ENCODE assay signal across 23 mouse cellular contexts in genomic region chr17:25765886-25766285, GRCm38 (mm10). TPM values are rescaled to one million over a fixed set of nuclear protein-coding genes. Genes with fewer than 3 reads are reported as not detected.
DNase-seq lines count a peak whose midpoint lies in the region; ATAC-seq and TF ChIP-seq lines count a peak whose summit lies in the region.
"Had no signal": no experiment of that assay in that cellular context is flagged by ENCODE, and none has a peak within 500 bp of the region (broad histone marks: within the 10 kb centered on the region; RNA-seq: fewer than 3 reads in every experiment).

No protein-coding gene starts in this region.

- intact Hi-C loops in heart, postnatal 14 days (cut with DNase I), result no loop called here

- H3K9ac ChIP-seq in hindbrain, postnatal 0 days (replicated peaks; ENCODE audit: low read length), result no peak overlapping the region
- H3K9ac ChIP-seq: embryonic facial prominence, embryonic 13.5 days; heart, embryonic 12.5 days; limb, embryonic 13.5 days; liver, embryonic 15.5 days had no signal

- H3K4me1 ChIP-seq in hindbrain, embryonic 10.5 days (replicated peaks), result peaks cover 16% of the 10 kb centered on the region
- no peaks in the 10 kb centered on the region for H3K4me1 ChIP-seq in hindbrain, postnatal 0 days (ENCODE audit: insufficient read depth, low read length)
- H3K4me1 ChIP-seq in embryonic facial prominence, embryonic 10.5 days, result peaks cover 8% of the 10 kb centered on the region; the same call in 1 of the 2 replicates
- peaks cover 15% of the 10 kb centered on the region for H3K4me1 ChIP-seq in limb, embryonic 10.5 days
- H3K4me1 ChIP-seq: embryonic facial prominence, embryonic 13.5 days; heart, embryonic 12.5 days; limb, embryonic 13.5 days; liver, embryonic 15.5 days had no signal

- H3K4me2 ChIP-seq in hindbrain, postnatal 0 days (ENCODE audit: low read depth, low read length), result no peak overlapping the region
- H3K4me2 ChIP-seq: embryonic facial prominence, embryonic 13.5 days; heart, embryonic 12.5 days; limb, embryonic 13.5 days; liver, embryonic 15.5 days had no signal

- ATAC-seq in hindbrain, postnatal 0 days, result no peak
- ATAC-seq: intestine, embryonic 16.5 days had no signal

- TF ChIP-seq CTCF in hindbrain, postnatal 0 days (IDR thresholded peaks at IDR 0.05; ENCODE audit: low read depth), result no peak

- no peaks in the 10 kb centered on the region for H3K36me3 ChIP-seq in hindbrain, embryonic 10.5 days
- H3K36me3 ChIP-seq in hindbrain, postnatal 0 days (ENCODE audit: insufficient read depth, low read length), result no peaks in the 10 kb centered on the region
- no peaks in the 10 kb centered on the region for H3K36me3 ChIP-seq in embryonic facial prominence, embryonic 10.5 days (replicated peaks)
- H3K36me3 ChIP-seq in limb, embryonic 10.5 days, result no peaks in the 10 kb centered on the region
- H3K36me3 ChIP-seq: embryonic facial prominence, embryonic 13.5 days; heart, embryonic 12.5 days; limb, embryonic 13.5 days; liver, embryonic 15.5 days had no signal

- 63% methylated on average over 5 of the region's 5 CpGs for WGBS in hindbrain, embryonic 10.5 days
- 38% methylated on average over 5 of the region's 5 CpGs for whole genome bisulfite sequencing in hindbrain, postnatal 0 days
- WGBS in embryonic facial prominence, embryonic 10.5 days, result 47% methylated on average over 5 of the region's 5 CpGs
- 47% methylated on average over 5 of the region's 5 CpGs for WGBS in limb, embryonic 10.5 days

- no peak overlapping the region for H3K27ac ChIP-seq in hindbrain, embryonic 10.5 days
- H3K27ac ChIP-seq in hindbrain, postnatal 0 days, result no peak overlapping the region
- no peak overlapping the region for H3K27ac ChIP-seq in embryonic facial prominence, embryonic 10.5 days (replicated peaks)
- no peak overlapping the region for H3K27ac ChIP-seq in limb, embryonic 10.5 days
- H3K27ac ChIP-seq: embryonic facial prominence, embryonic 13.5 days; layer of hippocampus, adult 2 months; limb, embryonic 13.5 days; liver, embryonic 15.5 days; stomach, postnatal 0 days had no signal

- H3K4me3 ChIP-seq in hindbrain, embryonic 10.5 days, result no peak overlapping the region
- no peak overlapping the region for H3K4me3 ChIP-seq in hindbrain, postnatal 0 days (ENCODE audit: low read length)
- no peak overlapping the region for H3K4me3 ChIP-seq in embryonic facial prominence, embryonic 10.5 days
- H3K4me3 ChIP-seq in limb, embryonic 10.5 days, result no peak overlapping the region
- H3K4me3 ChIP-seq: embryonic facial prominence, embryonic 13.5 days; heart, embryonic 12.5 days; layer of hippocampus, adult 2 months; limb, embryonic 13.5 days; liver, embryonic 15.5 days had no signal

- no peaks in the 10 kb centered on the region for H3K9me3 ChIP-seq in hindbrain, embryonic 10.5 days
- no peaks in the 10 kb centered on the region for H3K9me3 ChIP-seq in hindbrain, postnatal 0 days (ENCODE audit: low read length)
- no peaks in the 10 kb centered on the region for H3K9me3 ChIP-seq in embryonic facial prominence, embryonic 10.5 days
- no peaks in the 10 kb centered on the region for H3K9me3 ChIP-seq in limb, embryonic 10.5 days (replicated peaks)
- H3K9me3 ChIP-seq: embryonic facial prominence, embryonic 13.5 days; heart, embryonic 12.5 days; limb, embryonic 13.5 days; liver, embryonic 15.5 days had no signal

- H3K27me3 ChIP-seq in hindbrain, embryonic 10.5 days (ENCODE audit: insufficient read depth, poor library complexity, severe bottlenecking), result peaks cover 38% of the 10 kb centered on the region
- no peaks in the 10 kb centered on the region for H3K27me3 ChIP-seq in hindbrain, postnatal 0 days (ENCODE audit: insufficient read depth, low read length)
- peaks cover 24% of the 10 kb centered on the region for H3K27me3 ChIP-seq in embryonic facial prominence, embryonic 10.5 days (replicated peaks; ENCODE audit: low read depth, poor library complexity, severe bottlenecking)
- peaks cover 6% of the 10 kb centered on the region for H3K27me3 ChIP-seq in limb, embryonic 10.5 days (ENCODE audit: low read depth, poor library complexity, severe bottlenecking)

- DNase-seq in hindbrain, embryonic 10.5 days (ENCODE audit: low spot score), result peak; percentile 60
- no peak for DNase-seq in hindbrain, postnatal 0 days (ENCODE audit: low spot score)
- peak; percentile 13 for DNase-seq in A20 (ENCODE audit: low read depth, low spot score)
- DNase-seq in embryonic facial prominence, embryonic 10.5 days (ENCODE audit: low spot score), result peak; percentile 62
- DNase-seq in limb, embryonic 10.5 days (ENCODE audit: low spot score), result peak; percentile 61
- no peak for DNase-seq in heart, postnatal 14 days
- no peak for DNase-seq in c-Kit-positive CD71-positive TER-119-positive erythroid progenitor cells, embryonic 14.5 days (ENCODE audit: low spot score)
- DNase-seq: B cell, adult 2 months; cerebellum, adult 2 months; heart, postnatal 4 days; lung, postnatal 10 days; thymus, postnatal 25 days had no signal

RNA-seq across cellular contexts. Expression of gene Narfl, which starts 7.7 kb away (rescaled TPM):
- polyA plus RNA-seq in hindbrain, embryonic 10.5 days (2016; fragmentation: Nextera tagmentation; extraction: Ambion mirVana), result 25.3 and 25.7 TPM in 2 replicates
- total RNA-seq in hindbrain, postnatal 0 days (2014; rRNA removed), result 22.2 and 28.2 TPM in 2 replicates
- polyA plus RNA-seq in hindbrain, postnatal 0 days (2015; fragmentation: Nextera tagmentation; extraction: Ambion mirVana), result 27.5 and 27.9 TPM in 2 replicates
- polyA plus RNA-seq in embryonic facial prominence, embryonic 10.5 days (2016; fragmentation: Nextera tagmentation; extraction: Ambion mirVana), result 23.9 and 25.9 TPM in 2 replicates
- 21.2 and 26.8 TPM in 2 replicates for polyA plus RNA-seq in limb, embryonic 10.5 days (2016; fragmentation: Nextera tagmentation; extraction: Ambion mirVana)
- 10 to 100 TPM; 44.8 TPM for total RNA-seq in heart, postnatal 14 days (2021)

RNA-seq across cellular contexts. Expression of gene Msln, which starts 11.7 kb away (rescaled TPM):
- 0.33 TPM in 1 of 2 replicates, not detected in the other for polyA plus RNA-seq in hindbrain, embryonic 10.5 days (2016; fragmentation: Nextera tagmentation; extraction: Ambion mirVana)
- total RNA-seq in hindbrain, postnatal 0 days (2014; rRNA removed), result 0.50 and 1.1 TPM in 2 replicates
- 2.0 and 2.3 TPM in 2 replicates for polyA plus RNA-seq in hindbrain, postnatal 0 days (2015; fragmentation: Nextera tagmentation; extraction: Ambion mirVana)
- 0.55 and 0.65 TPM in 2 replicates for polyA plus RNA-seq in embryonic facial prominence, embryonic 10.5 days (2016; fragmentation: Nextera tagmentation; extraction: Ambion mirVana)
- 0.98 TPM in 1 of 2 replicates, not detected in the other for polyA plus RNA-seq in limb, embryonic 10.5 days (2016; fragmentation: Nextera tagmentation; extraction: Ambion mirVana)
- total RNA-seq in heart, postnatal 14 days (2021), result 10 to 100 TPM; 30.0 to 34.5 TPM
- total RNA-seq: megakaryocyte-erythroid progenitor cell, adult 5-6 weeks had no signal
- polyA plus RNA-seq: limb, embryonic 13.5 days had no signal

RNA-seq across cellular contexts. Expression of gene Haghl, which starts 19.6 kb away (rescaled TPM):
- 68.1 and 88.5 TPM in 2 replicates for polyA plus RNA-seq in hindbrain, embryonic 10.5 days (2016; fragmentation: Nextera tagmentation; extraction: Ambion mirVana)
- 159 and 171 TPM in 2 replicates for total RNA-seq in hindbrain, postnatal 0 days (2014; rRNA removed)
- polyA plus RNA-seq in hindbrain, postnatal 0 days (2015; fragmentation: Nextera tagmentation; extraction: Ambion mirVana), result 219 and 225 TPM in 2 replicates
- polyA plus RNA-seq in embryonic facial prominence, embryonic 10.5 days (2016; fragmentation: Nextera tagmentation; extraction: Ambion mirVana), result 59.9 and 69.1 TPM in 2 replicates
- polyA plus RNA-seq in limb, embryonic 10.5 days (2016; fragmentation: Nextera tagmentation; extraction: Ambion mirVana), result 59.7 and 80.7 TPM in 2 replicates
- 10 to 100 TPM; 15.0 to 15.1 TPM for total RNA-seq in heart, postnatal 14 days (2021)

RNA-seq across cellular contexts. Expression of gene Ccdc78, which starts 20.5 kb away (rescaled TPM):
- 0.95 and 1.2 TPM in 2 replicates for polyA plus RNA-seq in hindbrain, embryonic 10.5 days (2016; fragmentation: Nextera tagmentation; extraction: Ambion mirVana)
- 0.10 and 0.50 TPM in 2 replicates for total RNA-seq in hindbrain, postnatal 0 days (2014; rRNA removed)
- polyA plus RNA-seq in hindbrain, postnatal 0 days (2015; fragmentation: Nextera tagmentation; extraction: Ambion mirVana), result 1.0 and 1.2 TPM in 2 replicates
- 0.62 and 1.2 TPM in 2 replicates for polyA plus RNA-seq in embryonic facial prominence, embryonic 10.5 days (2016; fragmentation: Nextera tagmentation; extraction: Ambion mirVana)
- 0.44 and 0.50 TPM in 2 replicates for polyA plus RNA-seq in limb, embryonic 10.5 days (2016; fragmentation: Nextera tagmentation; extraction: Ambion mirVana)
- under 1 TPM in 1 of 2 experiments, not detected in 1; 0.17 TPM for total RNA-seq in heart, postnatal 14 days (2021)
- total RNA-seq: gastrocnemius, postnatal 4 days; heart, postnatal 4 days; megakaryocyte-erythroid progenitor cell, adult 5-6 weeks; neutrophil, adult 5-6 weeks had no signal
- polyA plus RNA-seq: spleen, adult 2 months had no signal

RNA-seq across cellular contexts. Expression of gene Fam173a, which starts 26.8 kb away (rescaled TPM):
- polyA plus RNA-seq in hindbrain, embryonic 10.5 days (2016; fragmentation: Nextera tagmentation; extraction: Ambion mirVana), result 68.1 and 76.0 TPM in 2 replicates
- 80.6 and 101 TPM in 2 replicates for total RNA-seq in hindbrain, postnatal 0 days (2014; rRNA removed)
- polyA plus RNA-seq in hindbrain, postnatal 0 days (2015; fragmentation: Nextera tagmentation; extraction: Ambion mirVana), result 117 and 121 TPM in 2 replicates
- 62.3 and 67.8 TPM in 2 replicates for polyA plus RNA-seq in embryonic facial prominence, embryonic 10.5 days (2016; fragmentation: Nextera tagmentation; extraction: Ambion mirVana)
- 55.6 and 63.3 TPM in 2 replicates for polyA plus RNA-seq in limb, embryonic 10.5 days (2016; fragmentation: Nextera tagmentation; extraction: Ambion mirVana)
- 10 to 100 TPM; 36.4 to 37.4 TPM for total RNA-seq in heart, postnatal 14 days (2021)

Comparison
In these comparisons a context has a peak if more than half of its experiments do, and no peak if none do; other contexts are left out.
1. DNase-seq: peak in hindbrain, embryonic 10.5 days (single experiment), A20 (single experiment), embryonic facial prominence, embryonic 10.5 days (single experiment) and limb, embryonic 10.5 days (single experiment); none in hindbrain, postnatal 0 days (single experiment), heart, postnatal 14 days (0 of 2) and c-Kit-positive CD71-positive TER-119-positive erythroid progenitor cells, embryonic 14.5 days (single experiment).